Mouse (Mus musculus) myocyte (in vitro differentiated cells): ENCODE data around the gene 0610040J01Rik. TPM values are rescaled to one million over a fixed set of nuclear protein-coding genes. Genes with fewer than 3 reads are reported as not detected.

ENCODE experiments used
- H3K27me3 ChIP-seq: one replicate; pipeline ENCODE4 v1.6.1; 2011; ENCODE audit not compliant: control insufficient read depth, insufficient read depth, insufficient read length
- H3K36me3 ChIP-seq: one replicate; pipeline ENCODE4 v1.6.1; 2011; ENCODE audit not compliant: control insufficient read depth, insufficient read depth
- H3K4me2 ChIP-seq: one replicate; pipeline ENCODE4 v1.6.1; 2011; ENCODE audit warnings: low read depth, control low read depth
- H3K4me3 ChIP-seq: one replicate; pipeline ENCODE4 v1.5.1; 2011; ENCODE audit warnings: mild to moderate bottlenecking, control low read depth, moderate library complexity
- H3K79me2 ChIP-seq: one replicate; pipeline ENCODE4 v1.6.1; 2011; ENCODE audit not compliant: control insufficient read depth, insufficient read depth
- H3ac ChIP-seq: one replicate; pipeline ENCODE4 v1.6.1; 2011; ENCODE audit not compliant: control insufficient read depth, insufficient read length
- CEBPB ChIP-seq: IDR thresholded peaks from 2 replicates; pipeline ENCODE4 v1.6.1; 2011; ENCODE audit warnings: mild to moderate bottlenecking, moderate library complexity; ENCODE audit not compliant: poor library complexity, insufficient read depth, severe bottlenecking
- E2F4 ChIP-seq: IDR thresholded peaks from one replicate; pipeline ENCODE4 v1.6.1; 2011; ENCODE audit warnings: mild to moderate bottlenecking, control low read depth, moderate library complexity; ENCODE audit not compliant: insufficient read depth
- MAX ChIP-seq: IDR thresholded peaks from one replicate; pipeline ENCODE4 v1.6.1; 2011; ENCODE audit warnings: low read depth, mild to moderate bottlenecking, control low read depth
- MYOD1 ChIP-seq, 3 experiments: IDR thresholded peaks; one replicate each; pipeline ENCODE4 v1.6.1; 2011; ENCODE audit warnings: control low read depth in 2 of 3, low read depth in 2 of 3, mild to moderate bottlenecking in 2 of 3, moderate library complexity in 1 of 3; ENCODE audit not compliant: insufficient read length in 2 of 3, control insufficient read depth in 1 of 3
- MYOG ChIP-seq, 3 experiments: IDR thresholded peaks; one replicate each; pipeline ENCODE4 v1.6.1; 2011; ENCODE audit warnings: control low read depth in 2 of 3, low read depth in 2 of 3, mild to moderate bottlenecking in 2 of 3; ENCODE audit not compliant: insufficient read length in 2 of 3, control insufficient read depth in 1 of 3, insufficient read depth in 1 of 3
- POLR2A ChIP-seq: IDR thresholded peaks from one replicate; pipeline ENCODE4 v1.6.1; 2011; ENCODE audit warnings: low read depth, mild to moderate bottlenecking, control low read depth, moderate library complexity; ENCODE audit not compliant: insufficient read length
- POLR2AphosphoS2 ChIP-seq: IDR thresholded peaks from one replicate; pipeline ENCODE4 v1.6.1; 2011; ENCODE audit warnings: low read depth, control low read depth; ENCODE audit not compliant: insufficient read length
- REST ChIP-seq: IDR thresholded peaks from one replicate; pipeline ENCODE4 v1.6.1; 2011; ENCODE audit warnings: mild to moderate bottlenecking, control low read depth, moderate library complexity; ENCODE audit not compliant: insufficient read depth, insufficient read length
- SRF ChIP-seq: IDR thresholded peaks from one replicate; pipeline ENCODE4 v1.6.1; 2011; ENCODE audit warnings: low read depth; ENCODE audit not compliant: control insufficient read depth, insufficient read length
- TCF12 ChIP-seq: IDR thresholded peaks from one replicate; pipeline ENCODE4 v1.6.1; 2011; ENCODE audit warnings: mild to moderate bottlenecking, control low read depth; ENCODE audit not compliant: poor library complexity, insufficient read depth, severe bottlenecking
- TCF3 ChIP-seq: IDR thresholded peaks from one replicate; pipeline ENCODE4 v1.6.1; 2011; ENCODE audit warnings: low read depth, control low read depth; ENCODE audit not compliant: insufficient read length
- USF1 ChIP-seq: IDR thresholded peaks from one replicate; pipeline ENCODE4 v1.6.1; 2011; ENCODE audit warnings: low read depth, mild to moderate bottlenecking, control low read depth, moderate library complexity
- polyA plus RNA-seq: library from polyadenylated mRNA; unstranded; fragments of >200 nt; fragmentation: generic; extraction: Trizol; gene quantifications from one replicate; pipeline ENCODE4 v1.2.1, GENCODE M21; 2012; ENCODE audit warnings: missing spikeins

Gene 0610040J01Rik
- polyA plus RNA-seq, 1 experiment: not detected

DNA sequence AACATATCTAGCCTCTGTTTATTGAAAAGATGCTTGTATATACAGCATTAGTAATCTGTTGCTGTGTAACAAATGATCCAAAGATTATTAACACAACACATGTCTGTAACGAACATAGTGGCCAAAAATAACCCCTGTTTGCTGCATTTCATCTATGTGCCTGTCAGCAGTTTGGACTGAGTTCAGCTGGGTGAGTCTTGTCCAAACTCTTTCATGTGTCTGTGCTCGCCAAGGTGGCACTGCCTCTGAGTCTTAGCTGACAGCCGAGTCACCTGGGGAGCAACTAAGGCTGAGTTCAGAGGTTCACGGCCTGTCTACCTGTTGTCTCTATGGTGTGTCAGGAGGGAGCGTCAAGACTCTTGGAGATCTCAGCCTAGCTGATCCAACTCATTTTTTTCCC is 5.1 kb downstream of the 0610040J01Rik start:
- Histone ChIP-seq H3K4me3 (no peak overlapping the region), H3K4me2 (no peak overlapping the region), H3ac (no peak overlapping the region), H3K36me3 (no peaks in the 10 kb centered on the region), H3K79me2 (no peaks in the 10 kb centered on the region), H3K27me3 (peaks cover 2% of the 10 kb centered on the region)
- TF ChIP-seq SRF (no peak), E2F4 (no peak), TCF3 (no peak), POLR2A (no peak), MYOG (IDR thresholded peaks at IDR 0.05; ENCODE audit: control insufficient read depth in 1 of 3, insufficient read depth in 1 of 3, insufficient read length in 2 of 3, low read depth in 2 of 3) (no peak), CEBPB (no peak)

DNA sequence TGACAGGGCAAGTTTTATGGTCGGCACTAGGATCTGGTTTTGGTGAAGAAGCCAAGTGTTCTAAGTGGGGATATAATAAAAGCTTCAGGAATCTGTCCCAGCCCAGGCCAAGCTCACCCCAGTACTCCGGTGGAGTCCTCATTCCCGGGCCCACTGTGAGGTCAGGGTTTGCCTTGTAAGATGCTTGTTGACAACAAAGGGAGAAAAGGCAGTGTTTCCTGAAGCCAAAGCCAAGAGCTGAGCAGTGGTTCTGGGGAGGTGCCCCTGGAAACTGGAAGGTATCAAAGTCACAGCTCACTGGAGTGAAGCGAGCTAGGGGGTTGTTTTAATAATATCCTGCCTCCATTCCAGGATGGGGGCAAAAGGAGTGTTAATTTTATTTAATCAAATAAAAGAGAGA is 6.8 kb downstream of the 0610040J01Rik start:
- Histone ChIP-seq H3K79me2 (no peaks in the 10 kb centered on the region), H3K36me3 (no peaks in the 10 kb centered on the region), H3K4me2 (no peak overlapping the region), H3K4me3 (no peak overlapping the region), H3K27me3 (no peaks in the 10 kb centered on the region), H3ac (no peak overlapping the region)
- TF ChIP-seq MYOD1 (IDR thresholded peaks at IDR 0.05; ENCODE audit: control insufficient read depth in 1 of 3, insufficient read length in 2 of 3, low read depth in 2 of 3): no peak
- TF ChIP-seq POLR2A: no peak
- no peak for TF ChIP-seq MYOG (IDR thresholded peaks at IDR 0.05; ENCODE audit: control insufficient read depth in 1 of 3, insufficient read depth in 1 of 3, insufficient read length in 2 of 3, low read depth in 2 of 3)
- TF ChIP-seq CEBPB: no peak
- TF ChIP-seq MAX: no peak
- no peak for TF ChIP-seq SRF
- no peak for TF ChIP-seq POLR2AphosphoS2
- no peak for TF ChIP-seq E2F4
- no peak for TF ChIP-seq TCF3
- no peak for TF ChIP-seq USF1
- no peak for TF ChIP-seq TCF12
- TF ChIP-seq REST: no peak

DNA sequence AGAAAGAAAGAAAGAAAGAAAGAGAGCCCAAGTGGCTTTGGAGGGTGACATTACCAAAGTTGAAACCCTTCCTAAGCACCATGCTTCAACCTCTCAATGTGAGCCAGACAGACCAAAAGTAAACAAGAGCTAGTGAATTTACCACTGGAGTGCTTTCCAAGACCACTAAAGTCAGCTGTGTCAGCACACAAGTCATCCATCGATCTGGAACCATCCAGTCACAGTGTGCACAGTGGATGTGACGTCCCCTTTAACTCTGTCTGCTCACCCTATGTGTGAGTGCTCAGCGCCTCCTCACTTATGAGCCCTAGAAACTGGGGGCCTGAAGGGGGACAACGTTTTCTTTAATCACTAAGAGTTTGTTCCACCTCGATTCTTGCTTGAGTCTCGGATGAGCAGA is 7.4 kb downstream of the 0610040J01Rik start:
- no peak overlapping the region for H3K4me2 ChIP-seq
- no peak for TF ChIP-seq USF1
- H3K79me2 ChIP-seq: no peaks in the 10 kb centered on the region
- H3ac ChIP-seq: no peak overlapping the region
- no peaks in the 10 kb centered on the region for H3K27me3 ChIP-seq
- H3K4me3 ChIP-seq: no peak overlapping the region
- H3K36me3 ChIP-seq: no peaks in the 10 kb centered on the region

DNA sequence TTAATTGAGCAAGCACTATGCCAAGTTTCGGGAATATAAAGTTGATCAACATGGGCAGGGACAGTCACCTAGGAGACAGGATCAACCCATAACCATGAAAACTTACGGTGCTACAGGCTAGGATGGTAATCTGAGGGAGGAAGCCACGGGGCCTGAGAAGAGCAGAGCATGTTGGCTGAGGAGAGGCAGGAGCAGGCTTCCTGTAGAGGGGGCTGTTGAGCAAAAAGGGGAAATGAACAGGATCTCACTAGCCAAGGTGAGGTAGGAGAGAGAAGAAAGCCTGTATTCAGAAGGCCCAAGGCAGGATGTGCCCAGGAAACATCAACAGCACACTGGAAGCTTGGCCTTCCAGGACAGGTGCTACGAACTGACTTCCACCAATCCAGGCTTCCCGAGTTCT is 9.0 kb downstream of the 0610040J01Rik start:
- Histone ChIP-seq H3K27me3 (no peaks in the 10 kb centered on the region), H3K79me2 (no peaks in the 10 kb centered on the region), H3K36me3 (no peaks in the 10 kb centered on the region), H3K4me2 (no peak overlapping the region), H3K4me3 (no peak overlapping the region), H3ac (no peak overlapping the region)
- TF ChIP-seq SRF (no peak), POLR2A (no peak), MAX (no peak), POLR2AphosphoS2 (no peak), REST (no peak), E2F4 (no peak), TCF12 (no peak)

DNA sequence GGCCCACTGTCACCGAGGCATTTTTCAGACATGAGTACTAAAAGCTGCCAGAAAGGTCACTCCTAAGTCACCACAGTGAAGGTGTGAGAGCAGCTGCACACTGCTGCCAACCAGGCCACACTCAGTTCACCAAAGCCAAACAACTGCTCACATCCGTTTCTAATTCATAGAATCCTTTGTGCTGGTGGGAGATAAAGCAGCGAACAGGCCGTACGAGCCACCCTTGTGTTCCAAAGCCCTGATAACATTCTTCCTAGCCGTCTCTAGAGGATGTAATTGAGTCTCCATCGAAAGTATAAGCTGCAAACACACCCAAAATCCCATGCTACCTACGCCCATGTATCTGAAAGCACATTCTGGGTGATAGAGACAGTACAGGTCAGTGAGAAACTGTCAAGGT is 9.7 kb downstream of the 0610040J01Rik start:
- Histone ChIP-seq H3K4me2 (no peak overlapping the region), H3K4me3 (no peak overlapping the region), H3K27me3 (no peaks in the 10 kb centered on the region), H3K79me2 (no peaks in the 10 kb centered on the region), H3K36me3 (no peaks in the 10 kb centered on the region), H3ac (no peak overlapping the region)
- TF ChIP-seq TCF3 (no peak), REST (no peak), MYOD1 (IDR thresholded peaks at IDR 0.05; ENCODE audit: control insufficient read depth in 1 of 3, insufficient read length in 2 of 3, low read depth in 2 of 3) (no peak), POLR2A (no peak), USF1 (no peak), CEBPB (no peak), E2F4 (no peak), POLR2AphosphoS2 (no peak), MYOG (IDR thresholded peaks at IDR 0.05; ENCODE audit: control insufficient read depth in 1 of 3, insufficient read depth in 1 of 3, insufficient read length in 2 of 3, low read depth in 2 of 3) (no peak), MAX (no peak), SRF (no peak), TCF12 (no peak)
